Mouse (Mus musculus) neural tube, embryonic 11.5 days (tissue): ENCODE data around the gene Tent5b. TPM values are rescaled to one million over a fixed set of nuclear protein-coding genes. Genes with fewer than 3 reads are reported as not detected.
A peak's percentile ranks its signal among the peaks of the same experiment; 100 is the strongest.

Experiments
- ATAC-seq: fragments of 200-750 bp; cut with Nextera tagmentation; 2 replicates; pipeline ENCODE4 v1.8.0; 2017; ENCODE audit warnings: moderate number of reproducible peaks, mild to moderate bottlenecking, moderate TSS enrichment, moderate library complexity; ENCODE audit not compliant: insufficient read depth, low FRiP score, low TSS enrichment
- DNase-seq: peaks from one replicate; pipeline ENCODE4 v3.0.0-alpha.2; 2015; ENCODE audit warnings: low spot score
- H3K27ac ChIP-seq: fragments of 300-500 bp; sonication (generic); 2 replicates; pipeline ENCODE4 v1.5.1; 2014; ENCODE audit warnings: low read depth, mild to moderate bottlenecking, low read length
- H3K27me3 ChIP-seq: fragments of 300-500 bp; sonication (generic); 2 replicates; pipeline ENCODE4 v1.6.1; 2014; ENCODE audit warnings: mild to moderate bottlenecking, low read length, mixed read lengths; ENCODE audit not compliant: control insufficient read depth, insufficient read depth
- H3K36me3 ChIP-seq: fragments of 300-500 bp; sonication (generic); 2 replicates; pipeline ENCODE4 v1.6.1; 2014; ENCODE audit warnings: mild to moderate bottlenecking, low read length, moderate library complexity, mixed read lengths; ENCODE audit not compliant: control insufficient read depth, insufficient read depth
- H3K4me1 ChIP-seq: fragments of 300-500 bp; sonication (generic); 2 replicates; pipeline ENCODE4 v1.6.1; 2014; ENCODE audit warnings: low read length, mixed read lengths; ENCODE audit not compliant: control insufficient read depth, insufficient read depth
- H3K4me2 ChIP-seq: fragments of 300-500 bp; sonication (generic); 2 replicates; pipeline ENCODE4 v1.6.1; 2014; ENCODE audit warnings: low read depth, mild to moderate bottlenecking, moderate library complexity
- H3K4me3 ChIP-seq: fragments of 300-500 bp; sonication (generic); 2 replicates; pipeline ENCODE4 v1.5.1; 2014; ENCODE audit warnings: low read depth, low read length
- H3K9ac ChIP-seq: fragments of 300-500 bp; sonication (generic); 2 replicates; pipeline ENCODE4 v1.6.1; 2014; ENCODE audit warnings: mild to moderate bottlenecking, low read length
- H3K9me3 ChIP-seq: fragments of 300-500 bp; sonication (generic); 2 replicates; pipeline ENCODE4 v1.6.1; 2016; ENCODE audit warnings: low read length; ENCODE audit not compliant: control insufficient read depth
- whole genome bisulfite sequencing: fragments of 180-500 bp; shearing (Covaris S2); extraction: QIAGEN DNeasy Blood & Tissue Kit; methylation state at CpG from one replicate; pipeline ENCODE4 v1.1.7; 2014; 5-methylcytosine and 5-hydroxymethylcytosine counted together
- polyA plus RNA-seq: library from polyadenylated mRNA; unstranded; fragments of >200 nt; fragmentation: Nextera tagmentation; extraction: Ambion mirVana; gene quantifications from 2 replicates; pipeline ENCODE4 v1.2.1, GENCODE M21; 2014

The Tent5b gene
- polyA plus RNA-seq, 1 experiment from 2014 or later, result 0.38 TPM

DNA sequence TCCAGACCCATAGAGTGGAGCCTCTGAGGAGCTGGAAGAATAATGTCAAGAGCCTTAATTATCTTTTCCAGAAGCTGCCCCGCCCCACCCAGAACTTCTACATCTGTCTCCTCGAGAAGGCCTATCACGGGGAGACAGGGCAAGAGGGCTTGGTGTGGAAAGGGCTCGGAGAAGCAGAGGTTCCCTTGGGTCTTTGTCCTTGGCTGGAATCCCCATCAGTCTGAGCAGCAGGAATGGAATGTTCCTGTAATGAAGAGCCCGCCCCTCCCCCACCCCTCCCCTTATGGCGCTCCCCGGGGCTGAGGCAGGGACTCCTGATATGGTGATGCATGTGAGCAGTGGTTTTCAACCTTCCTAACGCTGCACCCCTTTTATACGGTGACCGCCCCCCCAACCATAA lies 11.9 kb downstream of the Tent5b start:
- Histone ChIP-seq H3K27ac (no peak overlapping the region), H3K4me1 (no peaks in the 10 kb centered on the region), H3K36me3 (no peaks in the 10 kb centered on the region), H3K9ac (no peak overlapping the region), H3K9me3 (no peaks in the 10 kb centered on the region), H3K4me2 (no peak overlapping the region), H3K4me3 (no peak overlapping the region), H3K27me3 (peaks cover 24% of the 10 kb centered on the region)
- ATAC-seq (no peak), DNase-seq (no peak)
- 38% methylated on average over 10 of the region's 10 CpGs for WGBS

DNA sequence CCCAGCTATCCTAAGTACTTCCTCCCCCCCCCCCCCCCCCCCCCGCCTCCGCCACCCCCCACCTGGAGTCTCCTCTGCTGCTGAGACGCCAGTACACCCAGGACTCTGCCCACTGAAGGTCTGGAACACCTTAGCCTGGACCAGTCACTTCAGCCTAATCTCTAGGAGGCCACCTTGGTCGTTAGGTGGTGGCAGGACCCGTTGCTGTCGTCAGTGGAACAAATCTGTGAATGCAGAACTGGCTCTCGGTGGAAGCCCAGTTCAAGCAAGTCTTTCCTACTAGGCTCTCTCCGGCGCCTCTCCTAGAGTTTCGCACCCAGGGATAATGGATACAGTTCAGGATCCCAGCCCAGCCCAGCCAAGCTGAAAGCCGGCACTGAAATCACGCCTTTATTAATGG lies 14.0 kb downstream of the Tent5b start:
- H3K9me3 ChIP-seq, result no peaks in the 10 kb centered on the region
- peaks cover 45% of the 10 kb centered on the region for H3K27me3 ChIP-seq
- H3K4me1 ChIP-seq, result peaks cover 6% of the 10 kb centered on the region; the same call in 1 of the 2 replicates
- H3K9ac ChIP-seq, result no peak overlapping the region
- H3K4me2 ChIP-seq, result peak overlapping the region; percentile 44
- DNase-seq (no peak), ATAC-seq (no peak)
- no peaks in the 10 kb centered on the region for H3K36me3 ChIP-seq
- no peak overlapping the region for H3K27ac ChIP-seq
- H3K4me3 ChIP-seq, result no peak overlapping the region
- 17% methylated on average over 9 of the region's 12 CpGs for WGBS

GRCm38 (mm10) chr4:133494432-133494831 lies 14.5 kb downstream of the Tent5b start:
- H3K27ac ChIP-seq, result no peak overlapping the region
- peak overlapping the region; percentile 23 for H3K4me3 ChIP-seq
- peak overlapping the region; percentile 44 for H3K4me2 ChIP-seq
- no peak overlapping the region for H3K9ac ChIP-seq
- no peak for ATAC-seq
- H3K27me3 ChIP-seq, result peaks cover 50% of the 10 kb centered on the region
- H3K9me3 ChIP-seq, result no peaks in the 10 kb centered on the region
- H3K36me3 ChIP-seq, result no peaks in the 10 kb centered on the region
- WGBS, result 1% methylated on average over 12 of the region's 12 CpGs
- peaks cover 6% of the 10 kb centered on the region; the same call in 1 of the 2 replicates for H3K4me1 ChIP-seq
- peak; percentile 90 for DNase-seq

- Histone ChIP-seq H3K36me3 (no peaks in the 10 kb centered on the region), H3K9me3 (no peaks in the 10 kb centered on the region), H3K4me3 (no peak overlapping the region), H3K4me2 (no peak overlapping the region), H3K27ac (no peak overlapping the region), H3K4me1 (peaks cover 6% of the 10 kb centered on the region; the same call in 1 of the 2 replicates), H3K27me3 (peaks cover 54% of the 10 kb centered on the region), H3K9ac (no peak overlapping the region)
- WGBS, result 69% methylated on average over 4 of the region's 4 CpGs
- DNase-seq, result no peak
- ATAC-seq, result no peak
Observed at GRCm38 (mm10) chr4:133494867-133495266, 14.9 kb downstream of the Tent5b start.

GRCm38 (mm10) chr4:133495711-133496110 lies 15.8 kb downstream of the Tent5b start:
- Histone ChIP-seq H3K4me3 (no peak overlapping the region), H3K9ac (no peak overlapping the region), H3K4me1 (peaks cover 6% of the 10 kb centered on the region; the same call in 1 of the 2 replicates), H3K36me3 (no peaks in the 10 kb centered on the region), H3K9me3 (no peaks in the 10 kb centered on the region), H3K27ac (no peak overlapping the region), H3K4me2 (no peak overlapping the region), H3K27me3 (peaks cover 63% of the 10 kb centered on the region)
- DNase-seq, result no peak
- ATAC-seq, result no peak
- 31% methylated on average over 7 of the region's 7 CpGs for WGBS

- DNase-seq (no peak), ATAC-seq (no peak)
- H3K4me1 ChIP-seq, result peaks cover 6% of the 10 kb centered on the region; the same call in 1 of the 2 replicates
- 34% methylated on average over 6 of the region's 6 CpGs for WGBS
- H3K4me3 ChIP-seq, result no peak overlapping the region
- peaks cover 63% of the 10 kb centered on the region for H3K27me3 ChIP-seq
- no peak overlapping the region for H3K9ac ChIP-seq
- H3K27ac ChIP-seq, result no peak overlapping the region
- no peaks in the 10 kb centered on the region for H3K36me3 ChIP-seq
- no peaks in the 10 kb centered on the region for H3K9me3 ChIP-seq
- H3K4me2 ChIP-seq, result peak overlapping the region; percentile 100
Observed at GRCm38 (mm10) chr4:133496738-133497445, 17.0 kb downstream of the Tent5b start.

GRCm38 (mm10) chr4:133497461-133498159 lies 17.7 kb downstream of the Tent5b start:
- under 1% methylated on average over 65 of the region's 70 CpGs for WGBS
- Histone ChIP-seq H3K4me1 (peaks cover 6% of the 10 kb centered on the region; the same call in 1 of the 2 replicates), H3K4me3 (peak overlapping the region; percentile 63), H3K27me3 (peaks cover 61% of the 10 kb centered on the region), H3K9ac (peak overlapping the region; percentile 58), H3K27ac (no peak overlapping the region), H3K36me3 (no peaks in the 10 kb centered on the region), H3K4me2 (peak overlapping the region; percentile 100), H3K9me3 (no peaks in the 10 kb centered on the region)
- DNase-seq, result peak; percentile 51
- ATAC-seq, result no peak

- H3K27me3 ChIP-seq, result peaks cover 61% of the 10 kb centered on the region
- DNase-seq (peak; percentile 85), ATAC-seq (peak; percentile 76; the same call in 1 of the 2 replicates)
- WGBS, result 1% methylated on average over 40 of the region's 53 CpGs
- peak within 1 kb of the TSS; percentile 100 for H3K4me2 ChIP-seq
- peaks cover 6% of the 10 kb centered on the region; the same call in 1 of the 2 replicates for H3K4me1 ChIP-seq
- H3K4me3 ChIP-seq, result peak within 1 kb of the TSS; percentile 63
- no peak within 1 kb of the TSS for H3K27ac ChIP-seq
- H3K9ac ChIP-seq, result peak within 1 kb of the TSS; percentile 58
- no peaks in the 10 kb centered on the region for H3K9me3 ChIP-seq
- H3K36me3 ChIP-seq, result no peaks in the 10 kb centered on the region
Observed at GRCm38 (mm10) chr4:133498160-133498724, 18.3 kb downstream of the Tent5b start, which contains the start of gene Trnp1. TSS of gene Trnp1 (minus strand) at chr4:133498550.
